Mouse (Mus musculus): ENCODE data around the gene Rnf113a2.

GRCm38 (mm10) chr12:84416834-84417604, at the start of gene Rnf113a2:
- TF ChIP-seq CTCF (IDR thresholded peaks at IDR 0.05; ENCODE audit: low read depth, low read length) = no peak
- no peak for TF ChIP-seq GATA2 (IDR thresholded peaks at IDR 0.05; ENCODE audit: borderline replicate concordance, low read depth, low read length)
